Mouse (Mus musculus) liver, embryonic 15.5 days (tissue): ENCODE measurements around the gene Fscn1. TPM values are rescaled to one million over a fixed set of nuclear protein-coding genes. Genes with fewer than 3 reads are reported as not detected.

Experiments
- ATAC-seq: fragments of 200-750 bp; cut with Nextera tagmentation; 2 replicates; pipeline ENCODE4 v1.8.0; 2017; ENCODE audit warnings: moderate number of reproducible peaks, mild to moderate bottlenecking, moderate library complexity; ENCODE audit not compliant: insufficient read depth
- H3K27ac ChIP-seq: fragments of 300-500 bp; sonication (generic); replicated peaks from 2 replicates; pipeline ENCODE4 v1.5.1; 2015; ENCODE audit warnings: mild to moderate bottlenecking, inconsistent platforms
- H3K27me3 ChIP-seq: fragments of 300-500 bp; sonication (generic); 2 replicates; pipeline ENCODE4 v1.6.1; 2015; ENCODE audit warnings: mild to moderate bottlenecking, inconsistent platforms
- H3K36me3 ChIP-seq: fragments of 300-500 bp; sonication (generic); replicated peaks from 2 replicates; pipeline ENCODE4 v1.6.1; 2015; ENCODE audit warnings: moderate library complexity, mild to moderate bottlenecking, inconsistent platforms
- H3K4me1 ChIP-seq: fragments of 300-500 bp; sonication (generic); replicated peaks from 2 replicates; pipeline ENCODE4 v1.6.1; 2015; ENCODE audit warnings: inconsistent platforms
- H3K4me2 ChIP-seq: fragments of 300-500 bp; sonication (generic); 2 replicates; pipeline ENCODE4 v1.6.1; 2015; ENCODE audit warnings: moderate library complexity, mild to moderate bottlenecking, inconsistent platforms
- H3K4me3 ChIP-seq: fragments of 300-500 bp; sonication (generic); replicated peaks from 2 replicates; pipeline ENCODE4 v1.5.1; 2015; ENCODE audit warnings: mild to moderate bottlenecking, inconsistent platforms
- H3K9ac ChIP-seq: fragments of 300-500 bp; sonication (generic); 2 replicates; pipeline ENCODE4 v1.6.1; 2015; ENCODE audit warnings: moderate library complexity, mild to moderate bottlenecking, inconsistent platforms
- H3K9me3 ChIP-seq: fragments of 300-500 bp; sonication (generic); replicated peaks from 2 replicates; pipeline ENCODE4 v1.6.1; 2016; ENCODE audit warnings: inconsistent platforms
- WGBS: fragments of 180-500 bp; shearing (Covaris S2); methylation state at CpG from one replicate; pipeline ENCODE4 v1.1.7; 2015; ENCODE audit warnings: mixed read lengths; ENCODE audit not compliant: insufficient replicate concordance; 5-methylcytosine and 5-hydroxymethylcytosine counted together
- polyA plus RNA-seq: library from polyadenylated mRNA; unstranded; fragments of >200 nt; fragmentation: Nextera tagmentation; extraction: Ambion mirVana; gene quantifications from 2 replicates; pipeline ENCODE4 v1.2.1, GENCODE M21; 2015

The Fscn1 gene
- polyA plus RNA-seq, 1 experiment from 2014 or later = 23.0 TPM

DNA sequence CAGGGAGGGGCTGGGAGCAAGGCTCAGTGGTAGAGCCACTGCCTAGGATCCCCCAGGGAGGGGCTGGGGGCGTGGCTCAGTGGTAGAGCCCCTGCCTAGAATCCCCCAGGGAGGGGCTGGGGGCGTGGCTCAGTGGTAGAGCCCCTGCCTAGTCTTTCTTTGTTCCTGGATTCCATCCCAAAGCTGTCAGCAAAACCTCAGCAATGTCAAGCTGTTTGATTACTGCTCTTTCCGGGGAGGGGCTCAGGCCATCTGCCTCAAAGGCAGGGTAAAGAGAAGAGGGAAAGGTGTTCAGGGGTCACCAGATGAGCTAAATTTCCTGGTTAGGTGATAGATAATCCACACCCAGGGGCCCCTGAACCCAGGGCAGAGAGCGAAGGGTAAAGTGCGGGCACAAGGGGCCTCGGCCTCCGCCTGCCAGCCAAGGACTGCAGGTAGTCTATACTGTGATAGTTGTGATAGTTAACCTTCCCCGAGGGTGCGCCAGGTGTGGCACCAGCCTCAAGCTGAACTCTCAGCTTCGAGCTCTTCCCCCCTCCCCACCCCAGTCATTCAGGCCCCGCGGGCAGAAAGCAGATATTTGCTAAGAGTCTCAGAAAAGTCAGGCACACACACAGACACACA is 35.7 kb upstream of the Fscn1 start:
- Histone ChIP-seq H3K27me3 (no peaks in the 10 kb centered on the region), H3K4me2 (no peak overlapping the region), H3K4me3 (no peak overlapping the region), H3K36me3 (no peaks in the 10 kb centered on the region), H3K27ac (0 out of 2 replicates have a peak overlapping the region, but pooled peaks have one; percentile 26), H3K9me3 (no peaks in the 10 kb centered on the region), H3K9ac (no peak overlapping the region), H3K4me1 (peaks cover 95% of the 10 kb centered on the region)
- 60% methylated on average over 12 of the region's 12 CpGs for WGBS
- ATAC-seq = no peak

DNA sequence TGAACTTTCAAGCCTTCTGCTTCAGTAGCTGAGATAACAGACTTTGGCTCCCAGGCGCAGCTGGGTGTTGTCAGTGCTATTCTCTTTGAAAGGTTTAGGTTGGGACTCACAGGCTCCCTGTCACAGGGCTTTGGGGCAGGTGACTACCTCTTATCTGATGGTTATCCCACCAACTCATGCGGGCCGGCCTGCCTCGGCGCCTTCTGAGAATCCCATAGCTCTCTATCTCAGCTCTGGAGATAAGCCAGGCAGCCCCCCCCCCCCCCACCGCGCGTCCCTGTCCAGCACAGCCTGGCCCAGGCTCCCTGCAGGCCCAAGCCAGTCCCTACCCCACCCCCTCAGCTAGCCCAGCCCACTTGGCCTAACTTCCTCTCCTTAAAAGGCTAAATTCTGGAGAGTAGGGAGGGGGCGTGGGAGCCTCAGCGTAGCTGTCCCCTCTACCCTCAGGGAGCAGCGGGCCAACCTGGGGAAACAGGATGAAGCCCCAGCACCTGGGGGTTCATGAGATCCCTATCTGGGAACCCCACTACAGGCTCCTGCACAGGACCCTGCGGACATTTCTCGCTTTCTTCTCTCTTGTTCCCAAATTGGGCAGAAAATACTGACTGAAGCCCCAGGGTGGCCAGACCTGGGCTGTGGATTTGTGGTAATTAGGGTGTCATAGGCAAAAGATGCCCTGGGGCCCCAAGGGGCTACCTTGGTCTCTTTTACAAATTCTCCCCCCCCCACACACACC is 33.8 kb upstream of the Fscn1 start:
- ATAC-seq = peak; percentile 32; the same call in 1 of the 2 replicates
- peak overlapping the region; percentile 82 for H3K27ac ChIP-seq
- H3K4me1 ChIP-seq = peaks cover 95% of the 10 kb centered on the region
- H3K9ac ChIP-seq = peak overlapping the region; percentile 37; the same call in 1 of the 2 replicates
- H3K27me3 ChIP-seq = no peaks in the 10 kb centered on the region
- H3K4me2 ChIP-seq = peak overlapping the region; percentile 41
- no peaks in the 10 kb centered on the region for H3K9me3 ChIP-seq
- 16% methylated on average over 13 of the region's 13 CpGs for WGBS
- no peak overlapping the region for H3K4me3 ChIP-seq
- no peaks in the 10 kb centered on the region for H3K36me3 ChIP-seq

DNA sequence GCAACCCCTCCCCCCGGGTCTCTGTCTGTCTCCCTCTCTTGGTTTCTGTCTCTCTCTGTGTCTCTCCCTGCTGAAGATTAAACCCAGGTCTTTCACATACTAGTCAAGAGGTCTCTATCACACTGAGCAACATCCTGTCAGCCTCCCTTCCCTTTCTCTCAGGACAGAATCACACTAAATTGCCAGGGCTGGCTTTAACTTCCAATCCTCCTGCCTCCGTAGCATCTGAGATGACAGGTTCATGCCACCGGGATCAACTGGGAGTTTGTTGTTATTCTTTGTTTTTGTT is 33.3 kb upstream of the Fscn1 start:
- Histone ChIP-seq H3K27ac (peak overlapping the region; percentile 82), H3K4me1 (peaks cover 95% of the 10 kb centered on the region), H3K27me3 (no peaks in the 10 kb centered on the region), H3K4me2 (peak overlapping the region; percentile 41; the same call in 1 of the 2 replicates), H3K9ac (0 out of 2 replicates have a peak overlapping the region, but pooled peaks have one; percentile 37), H3K9me3 (no peaks in the 10 kb centered on the region), H3K36me3 (no peaks in the 10 kb centered on the region), H3K4me3 (no peak overlapping the region)
- 36% methylated on average over 3 of the region's 3 CpGs for WGBS
- no peak for ATAC-seq

DNA sequence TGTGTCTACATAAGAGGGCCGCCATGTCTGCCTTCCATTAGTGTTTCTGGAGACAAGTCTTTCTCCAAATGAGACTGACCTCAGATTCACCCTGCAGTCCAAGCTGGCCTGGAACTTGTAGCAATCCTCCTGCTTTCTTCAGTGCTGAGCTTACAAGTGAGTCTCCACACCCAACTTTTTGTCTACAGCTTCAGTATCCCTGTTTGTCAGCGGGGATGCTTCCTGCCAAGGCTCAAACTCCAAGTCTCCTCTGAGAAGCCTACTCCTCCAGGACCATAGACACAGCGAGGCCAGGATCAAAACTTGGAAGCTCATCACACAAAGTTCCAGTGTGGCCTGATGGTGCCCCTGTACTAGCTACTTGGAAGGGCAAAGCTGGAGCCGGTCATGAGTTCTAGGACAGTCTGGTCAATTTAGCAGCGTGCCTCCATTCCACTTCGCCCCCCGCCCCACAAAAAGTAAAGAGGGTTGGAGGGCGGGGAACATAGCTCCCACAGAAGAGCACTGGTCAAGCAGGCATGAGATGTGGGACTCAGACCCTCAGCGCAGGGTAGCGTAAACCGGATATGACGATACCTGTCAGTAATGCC is 32.7 kb upstream of the Fscn1 start:
- H3K4me3 ChIP-seq = no peak overlapping the region
- no peak overlapping the region for H3K9ac ChIP-seq
- peak overlapping the region; percentile 82 for H3K27ac ChIP-seq
- no peaks in the 10 kb centered on the region for H3K27me3 ChIP-seq
- H3K9me3 ChIP-seq = no peaks in the 10 kb centered on the region
- peaks cover 95% of the 10 kb centered on the region for H3K4me1 ChIP-seq
- no peaks in the 10 kb centered on the region for H3K36me3 ChIP-seq
- H3K4me2 ChIP-seq = no peak overlapping the region
- WGBS = 88% methylated on average over 12 of the region's 12 CpGs
- no peak for ATAC-seq

DNA sequence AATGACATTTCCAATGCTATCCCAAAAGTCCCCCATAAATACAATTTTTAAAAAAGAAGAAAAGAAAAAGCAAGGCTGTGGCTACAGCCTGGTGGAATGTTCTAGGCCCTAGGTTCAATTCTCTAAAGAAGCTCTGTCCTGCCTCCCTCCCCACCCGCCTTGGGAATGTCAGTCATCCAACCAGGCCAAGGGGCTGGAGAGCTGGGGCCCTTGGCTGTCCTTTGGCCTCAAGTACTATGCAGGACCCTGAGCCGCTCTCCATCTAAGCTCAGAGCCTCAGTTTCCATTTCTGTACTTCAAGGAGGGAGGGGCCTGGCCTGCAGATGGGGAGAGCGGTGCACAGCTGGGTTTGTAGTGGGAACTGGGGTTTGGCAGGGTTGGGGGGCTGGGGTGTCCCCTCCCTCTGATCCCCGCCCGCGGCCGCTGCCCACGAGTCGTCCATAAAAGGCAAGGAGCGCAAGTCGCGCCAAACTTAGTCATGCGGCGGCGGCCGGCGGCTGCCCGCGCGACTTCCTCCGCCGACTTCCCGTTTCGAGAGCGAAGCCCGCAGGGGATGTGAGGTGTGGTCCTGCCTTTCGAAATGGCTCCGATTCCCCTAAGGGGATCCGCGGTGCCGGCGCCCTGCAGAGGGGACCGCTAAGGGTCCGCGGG is 31.3 kb upstream of the Fscn1 start:
- peaks cover 91% of the 10 kb centered on the region for H3K4me1 ChIP-seq
- H3K9ac ChIP-seq = peak overlapping the region; percentile 72
- ATAC-seq = peak; percentile 11; the same call in 1 of the 2 replicates
- H3K27ac ChIP-seq = peak overlapping the region; percentile 73
- no peaks in the 10 kb centered on the region for H3K9me3 ChIP-seq
- no peaks in the 10 kb centered on the region for H3K36me3 ChIP-seq
- 2% methylated on average over 35 of the region's 35 CpGs for WGBS
- H3K4me2 ChIP-seq = peak overlapping the region; percentile 77
- H3K27me3 ChIP-seq = no peaks in the 10 kb centered on the region
- H3K4me3 ChIP-seq = peak overlapping the region; percentile 62

DNA sequence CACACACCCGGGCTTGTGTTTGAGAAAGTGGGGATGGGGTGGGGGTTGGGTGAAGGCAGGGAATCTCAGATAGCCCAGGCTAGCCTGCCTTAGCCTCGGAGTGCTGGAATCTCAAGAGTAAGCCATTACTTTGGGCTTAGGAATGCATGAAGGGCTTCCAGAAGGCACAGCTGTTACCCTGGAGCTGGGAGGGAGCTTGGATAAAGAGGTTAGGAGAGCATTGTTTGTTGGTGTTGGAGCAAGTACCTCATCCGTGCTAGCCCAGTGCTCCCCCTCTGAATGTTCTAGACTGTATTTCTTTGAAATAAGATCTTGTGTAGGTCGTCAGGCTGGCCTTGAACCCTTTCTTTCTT is 30.8 kb upstream of the Fscn1 start:
- H3K4me3 ChIP-seq = peak overlapping the region; percentile 62
- peak overlapping the region; percentile 72 for H3K9ac ChIP-seq
- H3K9me3 ChIP-seq = no peaks in the 10 kb centered on the region
- ATAC-seq = no peak
- peak overlapping the region; percentile 77 for H3K4me2 ChIP-seq
- 12% methylated on average over 4 of the region's 4 CpGs for WGBS
- H3K27ac ChIP-seq = peak overlapping the region; percentile 73
- peaks cover 86% of the 10 kb centered on the region for H3K4me1 ChIP-seq
- H3K27me3 ChIP-seq = no peaks in the 10 kb centered on the region
- H3K36me3 ChIP-seq = no peaks in the 10 kb centered on the region

DNA sequence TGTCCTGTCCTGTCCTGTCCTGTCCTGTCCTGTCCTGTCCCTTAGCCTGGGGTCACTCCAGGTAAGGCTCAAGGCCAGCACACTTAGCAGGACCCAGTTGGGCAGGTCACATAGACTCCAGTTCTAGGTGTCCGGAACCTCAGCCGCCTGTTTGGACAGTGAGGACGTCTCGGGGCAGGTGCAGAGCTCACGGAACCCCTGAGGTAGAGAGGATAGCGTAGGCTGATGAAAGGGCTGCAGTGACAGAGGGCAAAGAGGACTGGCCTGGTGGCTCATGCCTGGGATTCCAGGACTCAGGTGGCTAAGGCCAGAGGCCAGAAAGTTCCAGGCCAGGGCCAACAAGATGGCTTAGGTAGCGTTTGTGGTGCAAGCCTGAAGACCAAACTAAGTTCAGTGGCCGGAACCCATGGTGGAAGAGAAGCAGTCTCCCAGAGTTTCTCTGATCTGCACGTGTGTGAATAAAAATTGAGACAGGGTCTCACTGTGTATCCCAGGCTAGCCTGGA is 28.9 kb upstream of the Fscn1 start:
- WGBS = 83% methylated on average over 9 of the region's 9 CpGs
- Histone ChIP-seq H3K27ac (peak overlapping the region; percentile 77), H3K27me3 (no peaks in the 10 kb centered on the region), H3K36me3 (no peaks in the 10 kb centered on the region), H3K4me2 (peak overlapping the region; percentile 61), H3K9ac (peak overlapping the region; percentile 55; the same call in 1 of the 2 replicates), H3K9me3 (no peaks in the 10 kb centered on the region), H3K4me1 (peaks cover 81% of the 10 kb centered on the region), H3K4me3 (no peak overlapping the region)
- no peak for ATAC-seq

DNA sequence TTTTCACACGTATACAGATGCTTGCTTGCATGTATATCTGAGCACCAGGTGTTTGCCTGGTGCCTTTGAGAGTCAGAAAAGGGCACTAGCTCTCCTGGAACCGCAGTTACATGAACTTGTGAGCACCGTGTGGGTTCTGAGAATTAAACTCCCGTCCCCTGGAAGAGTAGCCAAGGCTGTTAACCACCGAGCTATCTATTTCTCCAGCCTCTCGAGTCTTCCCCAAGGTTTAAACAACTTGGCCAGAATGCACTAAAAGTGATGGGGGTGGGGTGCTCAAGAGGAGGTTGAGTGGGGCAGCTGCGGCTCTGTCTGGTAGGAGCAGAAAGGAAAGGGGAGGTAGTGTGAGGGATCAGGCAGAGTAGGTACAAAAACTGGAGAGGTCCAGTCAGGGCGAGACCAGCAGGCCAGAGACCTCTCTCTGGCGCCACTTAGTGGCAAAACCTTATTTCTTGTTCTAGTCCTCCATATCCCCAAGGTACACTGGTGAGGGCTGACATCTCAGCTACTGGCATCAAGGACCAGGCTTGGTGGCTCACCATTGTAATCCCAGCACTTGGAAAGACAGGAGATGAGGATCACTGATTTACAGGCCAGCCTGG is 28.0 kb upstream of the Fscn1 start:
- Histone ChIP-seq H3K9me3 (no peaks in the 10 kb centered on the region), H3K4me3 (peak overlapping the region; percentile 34), H3K36me3 (no peaks in the 10 kb centered on the region), H3K27ac (peak overlapping the region; percentile 77), H3K4me1 (peaks cover 79% of the 10 kb centered on the region), H3K9ac (peak overlapping the region; percentile 55), H3K27me3 (no peaks in the 10 kb centered on the region), H3K4me2 (peak overlapping the region; percentile 61)
- ATAC-seq = peak; percentile 62
- 5% methylated on average over 9 of the region's 9 CpGs for WGBS

DNA sequence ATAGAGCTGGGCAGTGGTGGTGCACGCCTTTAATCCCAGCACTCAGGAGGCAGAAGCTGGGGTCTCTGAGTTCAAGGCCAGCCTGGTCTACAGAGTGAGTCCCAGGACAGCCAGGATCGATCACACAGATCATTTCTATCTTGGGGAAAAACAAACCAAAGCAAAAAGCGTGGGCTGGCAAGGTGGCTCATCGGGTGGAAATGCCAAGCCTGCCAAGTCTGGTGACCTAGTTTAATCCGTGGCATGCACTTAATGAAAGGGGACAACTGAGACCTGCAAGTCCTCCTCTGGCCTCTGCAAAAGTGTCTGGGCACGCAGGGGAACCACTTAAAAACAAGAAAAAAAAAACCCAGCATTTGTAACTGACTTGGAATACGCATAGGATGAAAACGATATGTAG is 27.4 kb upstream of the Fscn1 start:
- no peak overlapping the region; the same call in 1 of the 2 replicates for H3K27ac ChIP-seq
- 67% methylated on average over 8 of the region's 8 CpGs for WGBS
- H3K27me3 ChIP-seq = no peaks in the 10 kb centered on the region
- H3K36me3 ChIP-seq = no peaks in the 10 kb centered on the region
- H3K9me3 ChIP-seq = no peaks in the 10 kb centered on the region
- H3K4me2 ChIP-seq = peak overlapping the region; percentile 61; the same call in 1 of the 2 replicates
- H3K4me3 ChIP-seq = no peak overlapping the region
- H3K9ac ChIP-seq = no peak overlapping the region
- ATAC-seq = no peak
- H3K4me1 ChIP-seq = peaks cover 78% of the 10 kb centered on the region

DNA sequence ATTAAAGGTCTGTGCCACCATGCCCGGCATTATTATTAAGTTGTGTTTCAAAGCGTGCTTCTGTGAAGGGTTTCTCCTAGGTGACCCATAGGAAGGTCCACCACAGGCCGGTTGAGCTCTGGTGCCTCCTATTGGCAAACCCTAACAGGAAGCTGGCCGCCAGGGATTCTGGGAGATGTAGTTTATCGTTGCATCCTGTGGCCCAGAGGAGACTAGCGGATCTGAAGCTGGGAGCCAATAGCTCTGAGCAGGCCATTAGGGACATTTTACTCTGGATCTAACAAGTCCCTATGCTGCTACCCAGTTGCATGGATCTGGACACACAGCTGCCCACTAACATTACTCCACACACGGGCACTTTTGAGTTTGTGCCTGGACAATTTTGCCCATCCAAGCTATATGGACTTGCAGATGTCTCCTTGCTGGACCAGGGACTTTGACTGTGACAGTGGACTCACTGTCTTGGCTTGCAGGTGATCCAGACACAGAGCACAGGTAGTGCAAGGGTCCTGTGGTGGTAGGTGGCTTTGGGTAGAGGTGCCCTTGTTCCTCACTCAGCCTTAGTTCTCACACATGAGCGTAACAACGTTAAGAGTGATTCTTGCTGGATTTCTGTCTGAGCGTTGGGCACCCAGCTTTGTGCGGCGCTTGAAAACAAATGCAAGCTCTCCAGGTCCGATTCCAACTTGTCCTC is 24.4 kb upstream of the Fscn1 start:
- H3K4me3 ChIP-seq = peak overlapping the region; percentile 43
- H3K36me3 ChIP-seq = no peaks in the 10 kb centered on the region
- H3K4me2 ChIP-seq = peak overlapping the region; percentile 75
- ATAC-seq = peak; percentile 43
- peak overlapping the region; percentile 78 for H3K27ac ChIP-seq
- H3K27me3 ChIP-seq = no peaks in the 10 kb centered on the region
- peaks cover 60% of the 10 kb centered on the region for H3K4me1 ChIP-seq
- WGBS = 19% methylated on average over 13 of the region's 13 CpGs
- H3K9ac ChIP-seq = peak overlapping the region; percentile 44
- H3K9me3 ChIP-seq = no peaks in the 10 kb centered on the region
